Mouse (Mus musculus) regulatory T cell (primary cell): ENCODE data around the gene Ralbp1.

Experiments used
- in situ Hi-C: fragments of 300-600 bp; cut with MboI, MseI; formaldehyde crosslinking; loops from one replicate; pipeline ENCODE4 v1.15.1; 2025; ENCODE audit warnings: high pct_unique_total_duplicates

The Ralbp1 gene

DNA sequence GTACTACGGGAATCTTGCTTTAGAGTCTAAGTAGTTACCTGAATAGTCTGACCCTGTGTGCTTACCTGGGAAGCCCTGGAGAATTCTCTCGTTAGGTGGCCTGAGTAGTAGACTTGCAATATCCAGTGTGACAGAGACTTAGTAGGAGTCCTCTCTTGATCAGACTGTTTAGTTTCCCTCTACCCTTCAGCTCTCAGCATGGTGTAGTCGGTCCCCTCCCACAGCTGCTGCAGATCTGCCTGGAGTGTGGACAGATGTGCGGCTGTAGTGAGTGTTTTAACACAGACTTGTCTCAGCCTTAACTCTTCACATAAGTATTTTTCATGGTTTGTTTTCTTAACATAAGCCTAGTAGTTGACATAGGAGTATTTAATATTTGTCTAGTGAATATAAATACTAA is 83.6 kb downstream of the Ralbp1 start:
- in situ Hi-C loops = no loop called here

DNA sequence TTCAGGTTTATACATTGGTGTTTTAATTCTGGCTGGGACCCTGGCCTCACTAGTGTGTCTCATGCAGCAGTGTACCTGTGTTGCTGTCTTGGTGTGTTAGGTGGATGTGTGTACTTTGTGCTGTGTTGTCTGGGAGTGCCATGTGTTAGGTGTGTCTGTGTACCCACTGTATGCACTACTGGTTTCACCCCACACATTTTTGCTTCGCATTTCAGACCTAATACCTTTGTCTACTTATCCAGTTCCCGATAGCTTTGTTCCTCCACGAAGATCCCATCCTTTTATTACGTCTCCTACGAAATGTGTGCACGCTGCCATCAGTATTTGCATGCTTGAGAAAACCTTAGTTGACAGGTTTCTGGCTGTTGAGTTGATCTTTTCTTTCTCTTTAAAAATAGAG is 85.1 kb downstream of the Ralbp1 start:
- in situ Hi-C loops = no loop called here

DNA sequence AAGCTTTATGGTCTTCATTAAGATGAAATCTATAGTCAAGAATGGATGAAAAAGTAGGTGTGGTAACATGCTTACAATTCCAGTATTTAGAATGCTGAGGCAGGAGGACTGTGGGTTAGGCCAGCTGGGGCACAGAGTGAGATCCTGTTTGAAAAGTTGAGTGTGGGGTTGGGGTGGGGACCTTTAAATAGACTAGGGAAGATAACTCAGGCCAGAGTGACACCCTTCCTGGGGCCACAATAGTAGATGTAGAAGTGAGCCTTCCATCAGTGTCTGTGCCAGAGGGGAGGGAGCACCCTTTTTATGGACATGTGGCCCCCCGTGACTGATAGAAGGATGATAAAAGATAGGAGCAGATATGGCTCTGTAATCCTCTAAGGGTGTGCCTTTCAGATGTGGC is 86.2 kb downstream of the Ralbp1 start:
- in situ Hi-C loops = no loop called here

DNA sequence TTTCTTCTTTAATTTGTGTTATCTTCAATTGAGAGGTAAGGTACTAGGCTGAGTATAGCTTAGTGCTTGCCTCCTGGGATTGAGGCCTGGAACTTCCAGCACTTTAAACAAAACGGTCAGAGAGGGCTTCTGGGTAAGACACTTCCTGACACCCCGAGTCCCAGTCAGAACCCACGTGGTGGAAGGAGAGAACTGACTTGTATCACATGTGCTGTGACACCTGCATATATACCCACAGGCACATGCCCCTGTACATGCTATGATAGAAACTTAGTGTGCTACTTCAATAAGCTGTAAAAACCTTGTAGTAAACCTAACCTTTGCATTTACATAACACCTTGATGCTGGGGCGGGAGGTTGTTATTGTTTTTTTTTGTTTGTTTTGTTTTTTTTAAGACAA is 87.2 kb downstream of the Ralbp1 start:
- in situ Hi-C loops = no loop called here
